Mouse (Mus musculus) embryonic facial prominence, embryonic 13.5 days (tissue): ENCODE measurements around the gene Myrfl. TPM values are rescaled to one million over a fixed set of nuclear protein-coding genes. Genes with fewer than 3 reads are reported as not detected.

Experiments
- ATAC-seq: fragments of 200-750 bp; cut with Nextera tagmentation; 2 replicates; pipeline ENCODE4 v1.8.0; 2017; ENCODE audit warnings: low read depth; ENCODE audit not compliant: insufficient number of reproducible peaks, insufficient read depth, low FRiP score, low TSS enrichment
- H3K27ac ChIP-seq: fragments of 300-500 bp; sonication (generic); 2 replicates; pipeline ENCODE4 v1.5.1; 2015; ENCODE audit warnings: moderate library complexity, mild to moderate bottlenecking, inconsistent platforms
- H3K27me3 ChIP-seq: fragments of 300-500 bp; sonication (generic); 2 replicates; pipeline ENCODE4 v1.6.1; 2015; ENCODE audit warnings: mild to moderate bottlenecking, inconsistent platforms
- H3K36me3 ChIP-seq: fragments of 300-500 bp; sonication (generic); 2 replicates; pipeline ENCODE4 v1.6.1; 2015; ENCODE audit warnings: mild to moderate bottlenecking, inconsistent platforms
- H3K4me1 ChIP-seq: fragments of 300-500 bp; sonication (generic); 2 replicates; pipeline ENCODE4 v1.6.1; 2015; ENCODE audit warnings: inconsistent platforms
- H3K4me2 ChIP-seq: fragments of 300-500 bp; sonication (generic); 2 replicates; pipeline ENCODE4 v1.6.1; 2015; ENCODE audit warnings: moderate library complexity, mild to moderate bottlenecking, inconsistent platforms
- H3K4me3 ChIP-seq: fragments of 300-500 bp; sonication (generic); 2 replicates; pipeline ENCODE4 v1.5.1; 2015; ENCODE audit warnings: mild to moderate bottlenecking, inconsistent platforms
- H3K9ac ChIP-seq: fragments of 300-500 bp; sonication (generic); 2 replicates; pipeline ENCODE4 v1.6.1; 2015; ENCODE audit warnings: mild to moderate bottlenecking, inconsistent platforms
- H3K9me3 ChIP-seq: fragments of 300-500 bp; sonication (generic); 2 replicates; pipeline ENCODE4 v1.6.1; 2016; ENCODE audit warnings: inconsistent platforms
- WGBS: fragments of 180-500 bp; shearing (Covaris S2); methylation state at CpG from one replicate; pipeline ENCODE4 v1.1.7; 2015; ENCODE audit warnings: mixed read lengths; 5-methylcytosine and 5-hydroxymethylcytosine counted together
- polyA plus RNA-seq: library from polyadenylated mRNA; unstranded; fragments of >200 nt; fragmentation: Nextera tagmentation; extraction: Ambion mirVana; gene quantifications from 2 replicates; pipeline ENCODE4 v1.2.1, GENCODE M21; 2015

Gene Myrfl
- polyA plus RNA-seq, 1 experiment from 2014 or later = 0.22 TPM

DNA sequence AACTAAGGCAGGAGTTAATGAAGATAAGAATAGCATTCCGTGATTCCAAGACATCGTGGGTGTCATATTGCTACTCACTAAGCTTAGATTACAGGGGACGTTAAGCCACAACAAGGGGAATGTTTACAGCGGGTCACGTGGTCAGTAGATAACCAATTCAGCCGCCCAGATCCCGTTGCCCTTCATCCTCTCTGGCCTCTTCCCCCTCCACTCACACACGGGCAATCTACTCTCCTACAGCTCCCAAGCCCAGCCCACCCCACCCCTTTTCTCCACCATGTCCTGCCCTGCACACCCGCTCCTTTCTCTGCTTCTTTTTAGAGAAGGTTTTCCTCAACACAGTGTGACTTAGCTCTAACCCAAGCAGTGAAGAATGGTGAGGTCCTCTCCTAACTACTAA lies 87.3 kb downstream of the Myrfl start:
- WGBS = 70% methylated on average over 9 of the region's 9 CpGs
- no peak overlapping the region for H3K9ac ChIP-seq

DNA sequence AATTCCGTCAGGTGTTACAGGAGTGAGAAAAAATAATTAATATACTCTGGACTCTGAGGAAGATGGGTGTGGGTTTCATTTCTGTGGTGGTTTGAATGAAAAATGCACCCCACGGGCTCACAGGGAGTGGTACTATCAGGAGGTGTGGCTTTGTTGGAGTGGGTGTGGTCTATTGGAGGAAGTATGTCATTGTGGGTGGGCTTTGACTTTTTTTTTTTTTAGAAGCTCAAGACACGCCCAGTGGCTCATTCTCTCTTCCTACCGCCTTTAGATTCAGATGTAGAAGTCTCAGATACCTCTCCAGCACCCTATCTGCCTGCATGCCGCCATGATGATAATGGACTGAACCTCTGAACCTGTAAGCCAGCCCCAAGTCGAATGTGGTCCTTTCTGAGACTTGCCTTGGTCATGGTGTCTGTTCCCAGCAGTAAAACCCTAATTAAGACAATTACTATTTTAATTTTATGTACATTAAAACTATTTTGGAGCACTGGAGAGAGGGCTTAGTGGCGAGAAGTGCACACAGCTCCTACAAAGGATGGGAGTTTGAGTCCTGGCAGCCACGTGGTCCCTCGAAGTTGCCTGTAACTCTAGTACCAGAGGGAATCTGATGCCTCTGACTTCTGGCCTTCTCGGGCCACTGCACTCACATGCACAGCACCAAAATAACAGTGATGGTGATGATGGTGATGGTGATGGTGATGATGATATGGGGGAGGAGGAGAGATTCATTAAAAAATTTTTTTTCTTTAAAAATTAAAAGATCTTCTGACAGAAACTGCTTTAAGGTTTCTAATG lies 88.0 kb downstream of the Myrfl start:
- Histone ChIP-seq H3K9ac (no peak overlapping the region), H3K27ac (no peak overlapping the region), H3K4me3 (no peak overlapping the region), H3K4me2 (no peak overlapping the region), H3K36me3 (no peaks in the 10 kb centered on the region), H3K9me3 (no peaks in the 10 kb centered on the region), H3K27me3 (no peaks in the 10 kb centered on the region), H3K4me1 (peaks cover 4% of the 10 kb centered on the region; the same call in 1 of the 2 replicates)
- 84% methylated on average over 10 of the region's 10 CpGs for WGBS
- no peak for ATAC-seq

More for the DNA sequence above, 87.3 kb downstream of the Myrfl start:
- Histone ChIP-seq H3K36me3 (no peaks in the 10 kb centered on the region), H3K27ac (no peak overlapping the region), H3K9me3 (no peaks in the 10 kb centered on the region), H3K4me2 (no peak overlapping the region), H3K4me3 (no peak overlapping the region), H3K27me3 (no peaks in the 10 kb centered on the region), H3K4me1 (peaks cover 4% of the 10 kb centered on the region; the same call in 1 of the 2 replicates)
- no peak for ATAC-seq

DNA sequence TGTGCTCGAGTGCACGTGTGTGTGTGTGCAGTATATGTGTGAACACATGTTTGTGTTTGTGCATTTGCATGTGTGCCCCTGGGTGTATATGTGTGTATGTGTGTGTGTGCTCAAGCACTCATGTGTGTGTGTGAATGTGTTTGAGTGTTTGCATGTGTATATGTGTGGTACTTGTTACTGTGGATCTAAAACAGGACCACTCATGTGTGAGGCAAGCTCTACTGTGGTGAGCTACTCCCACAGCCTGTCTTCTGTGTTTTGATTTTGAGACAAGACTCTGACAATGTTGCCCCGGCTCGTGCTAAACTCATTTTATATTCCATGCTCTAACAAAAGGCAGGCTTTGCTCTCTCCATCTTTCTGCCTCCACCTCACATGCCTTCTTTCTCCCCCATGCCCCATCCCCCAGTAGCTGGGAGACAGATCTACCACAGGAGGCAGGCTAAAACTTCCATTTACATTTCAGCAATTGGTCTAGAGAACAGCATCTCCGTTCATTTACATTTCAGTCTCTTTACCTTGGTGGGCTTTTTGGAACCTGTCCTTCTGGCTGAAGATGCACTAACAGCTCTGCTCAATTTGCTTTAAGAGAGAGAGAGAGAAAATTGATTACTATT lies 94.4 kb downstream of the Myrfl start:
- no peak overlapping the region for H3K4me3 ChIP-seq
- H3K36me3 ChIP-seq = no peaks in the 10 kb centered on the region
- WGBS = 44% methylated on average over 5 of the region's 5 CpGs
- no peak overlapping the region for H3K4me2 ChIP-seq
- H3K27me3 ChIP-seq = no peaks in the 10 kb centered on the region
- ATAC-seq = no peak
- no peak overlapping the region for H3K9ac ChIP-seq
- H3K9me3 ChIP-seq = no peaks in the 10 kb centered on the region
- H3K4me1 ChIP-seq = peaks cover 13% of the 10 kb centered on the region; the same call in 1 of the 2 replicates
- H3K27ac ChIP-seq = no peak overlapping the region

DNA sequence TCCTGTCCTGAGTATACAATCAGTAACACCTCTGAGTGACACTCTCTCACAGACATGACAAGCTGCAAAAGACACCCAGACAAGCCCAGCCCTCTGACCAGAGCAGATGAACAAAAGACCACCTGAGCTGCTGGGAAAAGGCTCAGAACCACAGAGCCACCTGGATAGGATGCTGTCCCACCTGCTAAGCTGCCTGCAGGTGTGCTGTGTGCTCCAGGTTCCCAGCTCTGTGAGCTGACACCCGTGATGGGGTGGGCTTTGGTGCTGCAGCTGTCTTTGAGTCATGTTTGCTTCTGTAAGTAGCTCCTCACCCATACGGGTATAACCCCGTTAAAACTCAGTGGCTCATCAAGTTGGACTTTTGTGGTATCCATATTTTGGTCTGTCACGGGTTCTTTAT lies 95.4 kb downstream of the Myrfl start:
- no peak for ATAC-seq
- Histone ChIP-seq H3K4me1 (peaks cover 13% of the 10 kb centered on the region; the same call in 1 of the 2 replicates), H3K9ac (no peak overlapping the region), H3K9me3 (no peaks in the 10 kb centered on the region), H3K4me2 (no peak overlapping the region), H3K36me3 (no peaks in the 10 kb centered on the region), H3K4me3 (no peak overlapping the region), H3K27me3 (no peaks in the 10 kb centered on the region), H3K27ac (no peak overlapping the region)
- 55% methylated on average over 4 of the region's 4 CpGs for WGBS

DNA sequence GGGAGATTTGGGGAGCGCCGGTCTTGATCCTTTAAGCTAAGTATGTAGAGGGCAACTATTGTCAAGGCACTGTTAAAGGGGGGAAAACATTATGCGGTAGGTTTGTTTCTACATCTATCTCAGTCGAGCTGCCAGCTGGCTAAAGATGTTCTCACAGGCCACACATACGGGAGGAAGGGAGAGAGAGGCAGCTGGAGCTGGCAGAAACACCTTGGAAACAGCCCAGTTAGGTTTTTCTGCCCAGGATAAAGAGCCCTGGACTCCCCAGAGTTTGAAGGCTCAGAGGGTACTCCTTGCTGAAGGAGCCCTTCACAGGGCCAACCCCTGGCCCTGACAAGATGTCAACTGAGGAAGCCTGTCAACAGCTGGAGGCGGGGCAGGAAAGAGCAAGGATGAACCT lies 100.7 kb downstream of the Myrfl start:
- 65% methylated on average over 6 of the region's 6 CpGs for WGBS
- Histone ChIP-seq H3K9ac (no peak overlapping the region), H3K27me3 (no peaks in the 10 kb centered on the region), H3K36me3 (no peaks in the 10 kb centered on the region), H3K4me2 (no peak overlapping the region), H3K9me3 (no peaks in the 10 kb centered on the region), H3K4me3 (no peak overlapping the region), H3K4me1 (peaks cover 9% of the 10 kb centered on the region; the same call in 1 of the 2 replicates), H3K27ac (no peak overlapping the region)
- ATAC-seq = no peak

DNA sequence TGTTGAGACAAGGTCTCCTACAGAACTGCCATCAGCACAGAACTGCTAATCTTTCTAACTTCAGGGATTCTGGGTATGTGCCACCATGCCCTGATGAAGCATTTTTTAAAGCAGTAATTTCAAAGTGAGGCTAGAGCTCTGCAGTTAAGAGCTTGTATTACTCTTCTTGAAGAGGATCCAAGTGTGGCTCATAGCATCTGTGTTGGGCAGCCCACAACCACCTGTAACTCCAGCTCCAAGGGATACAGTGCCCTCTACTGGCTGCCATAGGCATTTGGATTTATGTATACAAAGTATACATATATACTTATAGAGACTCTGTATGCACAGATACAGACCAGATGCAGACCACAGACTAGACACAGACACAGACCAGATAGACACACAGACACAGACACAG lies 107.6 kb downstream of the Myrfl start:
- Histone ChIP-seq H3K9me3 (no peaks in the 10 kb centered on the region), H3K27me3 (no peaks in the 10 kb centered on the region), H3K4me3 (no peak overlapping the region), H3K4me2 (no peak overlapping the region), H3K9ac (no peak overlapping the region), H3K27ac (no peak overlapping the region), H3K4me1 (peaks cover 6% of the 10 kb centered on the region; the same call in 1 of the 2 replicates), H3K36me3 (no peaks in the 10 kb centered on the region)
- no peak for ATAC-seq

DNA sequence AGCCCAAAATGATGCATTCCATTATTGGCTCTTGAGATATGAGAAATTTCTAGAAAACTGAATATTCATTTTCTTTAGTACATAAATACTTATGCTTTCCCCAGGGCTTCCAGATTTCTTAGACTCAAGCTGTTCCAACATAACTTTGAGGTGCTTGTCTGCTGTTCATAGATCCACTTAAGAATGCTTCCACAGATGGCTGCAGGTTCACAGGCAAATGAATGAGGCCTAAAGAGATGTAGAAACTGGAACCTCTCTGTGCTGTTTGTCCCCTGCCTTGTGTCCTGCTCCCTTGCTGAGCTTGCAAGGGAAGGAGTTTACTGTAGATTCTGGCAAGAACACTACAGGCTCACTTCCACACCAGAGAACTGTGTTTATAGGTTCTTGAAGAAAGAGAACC lies 108.3 kb downstream of the Myrfl start:
- ATAC-seq = no peak
- Histone ChIP-seq H3K27ac (no peak overlapping the region), H3K4me1 (peaks cover 6% of the 10 kb centered on the region; the same call in 1 of the 2 replicates), H3K27me3 (no peaks in the 10 kb centered on the region), H3K4me3 (no peak overlapping the region), H3K9me3 (no peaks in the 10 kb centered on the region), H3K9ac (no peak overlapping the region), H3K36me3 (no peaks in the 10 kb centered on the region), H3K4me2 (no peak overlapping the region)

DNA sequence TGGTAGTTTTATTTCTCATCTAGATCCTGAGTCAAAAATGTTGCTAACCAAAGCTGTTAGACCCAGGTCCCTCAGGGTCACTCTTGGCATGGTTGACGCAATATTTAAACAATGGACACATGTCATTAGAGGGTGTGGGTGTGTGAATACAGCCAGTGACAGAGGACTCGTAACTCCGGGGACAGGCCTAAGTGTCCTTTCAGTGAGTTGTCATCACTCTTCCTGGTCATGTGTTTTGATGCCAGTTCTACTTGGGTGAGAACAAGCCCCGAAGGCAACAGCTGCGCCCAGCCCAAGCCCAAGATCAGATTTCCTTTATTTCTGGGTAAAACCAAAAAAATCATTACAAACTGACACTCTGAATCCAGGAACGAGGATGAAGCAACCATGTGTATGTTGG lies 112.6 kb downstream of the Myrfl start:
- WGBS = 72% methylated on average over 6 of the region's 6 CpGs
- no peak for ATAC-seq
- H3K27ac ChIP-seq = no peak overlapping the region

DNA sequence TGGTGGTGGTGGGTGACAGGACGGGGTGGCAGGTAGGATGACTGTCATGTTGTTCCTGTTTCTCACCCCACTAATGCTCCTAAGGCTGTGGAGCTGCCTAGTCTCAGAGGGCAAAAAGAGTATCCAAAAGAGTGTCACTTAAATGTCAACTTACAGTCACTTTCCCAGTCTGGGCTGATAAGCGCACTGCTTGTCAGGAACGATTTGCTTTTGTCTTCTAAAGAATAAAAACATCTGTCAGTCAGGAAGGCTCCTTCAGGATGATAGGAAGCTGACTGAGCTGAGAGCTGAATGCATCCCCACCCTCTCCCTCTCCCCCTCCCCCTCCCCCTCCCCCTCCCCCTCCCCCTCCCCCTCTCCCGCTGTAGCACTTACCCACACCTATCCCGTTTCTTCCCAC lies 113.7 kb downstream of the Myrfl start:
- ATAC-seq = no peak
- 73% methylated on average over 3 of the region's 5 CpGs for WGBS
- no peaks in the 10 kb centered on the region for H3K9me3 ChIP-seq

More for the DNA sequence above, 112.6 kb downstream of the Myrfl start:
- H3K4me3 ChIP-seq = no peak overlapping the region
- no peaks in the 10 kb centered on the region for H3K9me3 ChIP-seq
- no peaks in the 10 kb centered on the region for H3K27me3 ChIP-seq
- H3K4me2 ChIP-seq = no peak overlapping the region
- 0 out of 2 replicates have a peak, but pooled peaks cover 3% of the 10 kb centered on the region for H3K4me1 ChIP-seq
- H3K36me3 ChIP-seq = no peaks in the 10 kb centered on the region
- H3K9ac ChIP-seq = no peak overlapping the region

DNA sequence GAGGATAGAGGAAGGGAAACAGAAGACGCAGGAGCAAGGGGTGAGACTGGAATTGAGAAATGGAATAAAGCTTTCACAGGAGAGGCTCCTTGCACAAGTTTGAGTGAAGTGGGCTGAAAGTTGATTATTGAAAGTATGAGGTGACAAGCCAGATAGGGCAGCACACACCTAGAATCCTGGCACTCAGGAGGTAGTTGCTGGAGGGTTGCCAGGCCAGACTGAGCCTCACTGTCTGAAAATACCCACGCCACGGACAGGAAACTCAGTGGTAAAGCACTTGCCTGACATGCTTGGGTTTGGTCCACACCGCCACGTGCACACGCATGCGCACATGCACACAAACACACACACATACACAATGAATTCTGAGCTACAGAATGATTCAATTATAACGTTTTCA lies 118.8 kb downstream of the Myrfl start:
- ATAC-seq = no peak
- H3K36me3 ChIP-seq = no peaks in the 10 kb centered on the region
- H3K27ac ChIP-seq = no peak overlapping the region
- no peaks in the 10 kb centered on the region for H3K9me3 ChIP-seq
- no peak overlapping the region for H3K9ac ChIP-seq
- H3K4me2 ChIP-seq = no peak overlapping the region
- H3K4me3 ChIP-seq = no peak overlapping the region
- H3K4me1 ChIP-seq = 0 out of 2 replicates have a peak, but pooled peaks cover 4% of the 10 kb centered on the region
- WGBS = 93% methylated on average over 8 of the region's 8 CpGs
- no peaks in the 10 kb centered on the region for H3K27me3 ChIP-seq

More for the DNA sequence above, 113.7 kb downstream of the Myrfl start:
- Histone ChIP-seq H3K9ac (no peak overlapping the region), H3K4me3 (no peak overlapping the region), H3K4me1 (0 out of 2 replicates have a peak, but pooled peaks cover 4% of the 10 kb centered on the region), H3K27ac (no peak overlapping the region), H3K36me3 (no peaks in the 10 kb centered on the region), H3K27me3 (no peaks in the 10 kb centered on the region), H3K4me2 (no peak overlapping the region)

DNA sequence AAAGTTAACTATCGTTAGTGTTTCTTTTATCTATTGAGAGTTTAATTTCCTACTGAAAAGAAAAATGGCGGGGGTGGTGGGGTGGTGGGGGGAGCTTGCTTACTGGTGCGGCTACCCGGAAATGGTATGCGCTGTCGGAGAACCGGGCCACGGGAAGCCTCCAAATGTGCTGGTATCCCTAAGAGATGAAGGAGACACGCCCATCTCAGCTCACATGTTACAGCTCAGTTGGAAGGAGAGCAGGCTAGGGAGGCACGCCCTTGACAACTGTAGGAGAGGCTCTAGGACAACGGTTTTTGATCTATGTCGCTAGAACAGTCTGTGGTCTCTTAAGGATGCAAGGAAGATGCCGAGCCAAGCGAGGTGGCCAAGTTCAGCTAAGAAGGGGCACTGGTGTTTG lies 119.9 kb downstream of the Myrfl start:
- no peak overlapping the region for H3K9ac ChIP-seq
- no peaks in the 10 kb centered on the region for H3K36me3 ChIP-seq
- H3K4me2 ChIP-seq = no peak overlapping the region
- H3K4me3 ChIP-seq = no peak overlapping the region
- H3K9me3 ChIP-seq = no peaks in the 10 kb centered on the region
- no peak overlapping the region for H3K27ac ChIP-seq
- H3K27me3 ChIP-seq = no peaks in the 10 kb centered on the region
- H3K4me1 ChIP-seq = 0 out of 2 replicates have a peak, but pooled peaks cover 4% of the 10 kb centered on the region
- 89% methylated on average over 14 of the region's 14 CpGs for WGBS
- ATAC-seq = no peak
